ENCODE assay signal across 8 mouse cellular contexts in genomic region chr9:50767531-50768106, GRCm38 (mm10). TPM values are rescaled to one million over a fixed set of nuclear protein-coding genes. Genes with fewer than 3 reads are reported as not detected.
DNase-seq lines count a peak whose midpoint lies in the region; ATAC-seq and TF ChIP-seq lines count a peak whose summit lies in the region.

No protein-coding gene starts in this region.

- peaks cover 21% of the 10 kb centered on the region for H3K4me1 ChIP-seq in kidney, embryonic 15.5 days
- H3K4me1 ChIP-seq in bone marrow, adult 2 months (ENCODE audit: control insufficient read depth, insufficient read depth, low read length), result peaks cover 2% of the 10 kb centered on the region; the same call in 1 of the 2 replicates
- peaks cover 5% of the 10 kb centered on the region for H3K4me1 ChIP-seq in forebrain, embryonic 16.5 days (replicated peaks; ENCODE audit: control insufficient read depth, insufficient read depth, low read length)
- H3K4me1 ChIP-seq in liver, embryonic 16.5 days (ENCODE audit: control insufficient read depth, low read depth, low read length), result peaks cover 15% of the 10 kb centered on the region

- H3K27me3 ChIP-seq in kidney, embryonic 15.5 days, result no peaks in the 10 kb centered on the region
- H3K27me3 ChIP-seq in forebrain, embryonic 16.5 days (replicated peaks; ENCODE audit: control insufficient read depth, insufficient read depth, low read length), result no peaks in the 10 kb centered on the region
- H3K27me3 ChIP-seq in liver, embryonic 16.5 days (ENCODE audit: control insufficient read depth, insufficient read depth, low read depth, low read length), result no peaks in the 10 kb centered on the region

- no peak for DNase-seq in kidney, postnatal 10 days
- DNase-seq in adrenal gland, postnatal 4 days (ENCODE audit: low spot score in 2 of 2), result no peak
- DNase-seq in frontal cortex, postnatal 25 days (ENCODE audit: low spot score in 2 of 2), result no peak
- DNase-seq in urinary bladder, postnatal 10 days (ENCODE audit: low spot score), result no peak

- peak overlapping the region; percentile 51 for H3K9ac ChIP-seq in kidney, embryonic 15.5 days
- H3K9ac ChIP-seq in forebrain, embryonic 16.5 days (replicated peaks; ENCODE audit: low read depth, low read length), result peak overlapping the region; percentile 79
- H3K9ac ChIP-seq in liver, embryonic 16.5 days (ENCODE audit: low read depth, low read length), result peak overlapping the region; percentile 90

- WGBS in kidney, embryonic 15.5 days, result 7% methylated on average over 17 of the region's 17 CpGs
- WGBS in bone marrow, adult 2 months, result 2% methylated on average over 17 of the region's 17 CpGs
- 6% methylated on average over 17 of the region's 17 CpGs for WGBS in forebrain, embryonic 16.5 days
- 4% methylated on average over 17 of the region's 17 CpGs for WGBS in liver, embryonic 16.5 days (ENCODE audit: insufficient replicate concordance)

- H3K36me3 ChIP-seq in kidney, embryonic 15.5 days, result peaks cover 16% of the 10 kb centered on the region
- H3K36me3 ChIP-seq in forebrain, embryonic 16.5 days (ENCODE audit: control insufficient read depth, insufficient read depth), result no peaks in the 10 kb centered on the region
- H3K36me3 ChIP-seq in liver, embryonic 16.5 days (ENCODE audit: control insufficient read depth, insufficient read depth), result peaks cover 2% of the 10 kb centered on the region; the same call in 1 of the 2 replicates

- peak overlapping the region; percentile 60 for H3K4me3 ChIP-seq in kidney, embryonic 15.5 days (replicated peaks)
- H3K4me3 ChIP-seq in bone marrow, adult 2 months (replicated peaks; ENCODE audit: control insufficient read depth, low read depth, low read length), result peak overlapping the region; percentile 94
- H3K4me3 ChIP-seq in forebrain, embryonic 16.5 days (replicated peaks; ENCODE audit: low read length), result peak overlapping the region; percentile 81
- peak overlapping the region; percentile 87 for H3K4me3 ChIP-seq in liver, embryonic 16.5 days (ENCODE audit: low read depth, low read length)

- no peaks in the 10 kb centered on the region for H3K9me3 ChIP-seq in kidney, embryonic 15.5 days (replicated peaks)
- H3K9me3 ChIP-seq in forebrain, embryonic 16.5 days (ENCODE audit: control insufficient read depth, low read length), result no peaks in the 10 kb centered on the region
- no peaks in the 10 kb centered on the region for H3K9me3 ChIP-seq in liver, embryonic 16.5 days (replicated peaks; ENCODE audit: control insufficient read depth, low read length)

- no peak for TF ChIP-seq CTCF in bone marrow, adult 2 months (IDR thresholded peaks at IDR 0.05; ENCODE audit: control insufficient read depth, insufficient read depth, low read length)

- peak overlapping the region; percentile 95 for H3K27ac ChIP-seq in kidney, embryonic 15.5 days
- peak overlapping the region; percentile 93 for H3K27ac ChIP-seq in bone marrow, adult 2 months (ENCODE audit: control insufficient read depth, insufficient read depth, low read depth, low read length, poor library complexity)
- H3K27ac ChIP-seq in forebrain, embryonic 16.5 days (ENCODE audit: low read length), result peak overlapping the region; percentile 84
- H3K27ac ChIP-seq in liver, embryonic 16.5 days (ENCODE audit: low read length), result peak overlapping the region; percentile 97

- peak overlapping the region; percentile 74 for H3K4me2 ChIP-seq in kidney, embryonic 15.5 days
- peak overlapping the region; percentile 93 for H3K4me2 ChIP-seq in forebrain, embryonic 16.5 days (ENCODE audit: low read length)
- peak overlapping the region; percentile 85 for H3K4me2 ChIP-seq in liver, embryonic 16.5 days (ENCODE audit: low read depth, low read length)

- ATAC-seq in kidney, embryonic 15.5 days (replicated peaks; ENCODE audit: low FRiP score), result no peak; the same call in 1 of the 2 replicates
- no peak for ATAC-seq in forebrain, embryonic 16.5 days
- peak; percentile 5 for ATAC-seq in liver, embryonic 16.5 days (ENCODE audit: low read depth)

- TF ChIP-seq POLR2A in bone marrow, adult 2 months (IDR thresholded peaks at IDR 0.05; ENCODE audit: borderline replicate concordance, control insufficient read depth, low read depth, low read length), result no peak

RNA-seq across cellular contexts. Expression of gene Fdxacb1, which starts 0.4 kb away (rescaled TPM):
- polyA plus RNA-seq in kidney, embryonic 15.5 days (2015; fragmentation: Nextera tagmentation; extraction: Ambion mirVana), result 10.9 and 11.7 TPM in 2 replicates
- 5.5 and 5.7 TPM in 2 replicates for polyA plus RNA-seq in bone marrow, adult 2 months (2011; ENCODE audit: insufficient read depth, insufficient read length, low replicate concordance, missing spikeins)
- 12.0 and 13.3 TPM in 2 replicates for polyA plus RNA-seq in forebrain, embryonic 16.5 days (2015; fragmentation: Nextera tagmentation; extraction: Ambion mirVana)
- polyA plus RNA-seq in liver, embryonic 16.5 days (2015; fragmentation: Nextera tagmentation; extraction: Ambion mirVana), result 7.8 and 7.9 TPM in 2 replicates
- total RNA-seq in adrenal gland, postnatal 4 days (2021), result 1 to 10 TPM; 8.2 to 9.7 TPM

RNA-seq across cellular contexts. Expression of gene Alg9, which starts 7.2 kb away (rescaled TPM):
- 35.6 and 35.9 TPM in 2 replicates for polyA plus RNA-seq in kidney, embryonic 15.5 days (2015; fragmentation: Nextera tagmentation; extraction: Ambion mirVana)
- polyA plus RNA-seq in bone marrow, adult 2 months (2011; ENCODE audit: insufficient read depth, insufficient read length, low replicate concordance, missing spikeins), result 9.7 and 10.2 TPM in 2 replicates
- polyA plus RNA-seq in forebrain, embryonic 16.5 days (2015; fragmentation: Nextera tagmentation; extraction: Ambion mirVana), result 51.0 and 54.1 TPM in 2 replicates
- polyA plus RNA-seq in liver, embryonic 16.5 days (2015; fragmentation: Nextera tagmentation; extraction: Ambion mirVana), result 12.6 and 13.2 TPM in 2 replicates
- 10 to 100 TPM; 21.4 to 22.5 TPM for total RNA-seq in adrenal gland, postnatal 4 days (2021)

RNA-seq across cellular contexts. Expression of gene 1110032A03Rik, which starts 7.7 kb away (rescaled TPM):
- polyA plus RNA-seq in kidney, embryonic 15.5 days (2015; fragmentation: Nextera tagmentation; extraction: Ambion mirVana), result 30.1 and 35.0 TPM in 2 replicates
- polyA plus RNA-seq in bone marrow, adult 2 months (2011; ENCODE audit: insufficient read depth, insufficient read length, low replicate concordance, missing spikeins), result 24.7 and 32.8 TPM in 2 replicates
- polyA plus RNA-seq in forebrain, embryonic 16.5 days (2015; fragmentation: Nextera tagmentation; extraction: Ambion mirVana), result 52.5 and 56.1 TPM in 2 replicates
- polyA plus RNA-seq in liver, embryonic 16.5 days (2015; fragmentation: Nextera tagmentation; extraction: Ambion mirVana), result 19.6 and 22.6 TPM in 2 replicates
- total RNA-seq in adrenal gland, postnatal 4 days (2021), result 10 to 100 TPM; 35.5 to 36.5 TPM

RNA-seq across cellular contexts. Expression of gene Hspb2, which starts 15.5 kb away (rescaled TPM):
- 8.1 and 10.5 TPM in 2 replicates for polyA plus RNA-seq in kidney, embryonic 15.5 days (2015; fragmentation: Nextera tagmentation; extraction: Ambion mirVana)
- polyA plus RNA-seq in bone marrow, adult 2 months (2011; ENCODE audit: insufficient read depth, insufficient read length, low replicate concordance, missing spikeins), result not detected in 2 replicates
- 0.81 and 0.96 TPM in 2 replicates for polyA plus RNA-seq in forebrain, embryonic 16.5 days (2015; fragmentation: Nextera tagmentation; extraction: Ambion mirVana)
- polyA plus RNA-seq in liver, embryonic 16.5 days (2015; fragmentation: Nextera tagmentation; extraction: Ambion mirVana), result 1.7 and 2.7 TPM in 2 replicates
- 1 to 10 TPM; 4.8 to 7.6 TPM for total RNA-seq in adrenal gland, postnatal 4 days (2021)

RNA-seq across cellular contexts. Expression of gene Cryab, which starts 16.5 kb away (rescaled TPM):
- 53.1 and 59.0 TPM in 2 replicates for polyA plus RNA-seq in kidney, embryonic 15.5 days (2015; fragmentation: Nextera tagmentation; extraction: Ambion mirVana)
- polyA plus RNA-seq in bone marrow, adult 2 months (2011; ENCODE audit: insufficient read depth, insufficient read length, low replicate concordance, missing spikeins), result 6.9 and 10.5 TPM in 2 replicates
- polyA plus RNA-seq in forebrain, embryonic 16.5 days (2015; fragmentation: Nextera tagmentation; extraction: Ambion mirVana), result 10.1 and 17.3 TPM in 2 replicates
- 9.9 and 16.1 TPM in 2 replicates for polyA plus RNA-seq in liver, embryonic 16.5 days (2015; fragmentation: Nextera tagmentation; extraction: Ambion mirVana)
- total RNA-seq in adrenal gland, postnatal 4 days (2021), result 10 to 100 TPM; 47.8 to 84.1 TPM
